Mouse (Mus musculus) hindbrain, embryonic 12.5 days (tissue): Measurements from ENCODE around the gene Anks1b. TPM values are rescaled to one million over a fixed set of nuclear protein-coding genes. Genes with fewer than 3 reads are reported as not detected.

Experiments
- ATAC-seq: fragments of 200-750 bp; cut with Nextera tagmentation; 2 replicates; pipeline ENCODE4 v1.8.0; 2017; ENCODE audit warnings: moderate TSS enrichment; ENCODE audit not compliant: low FRiP score
- H3K27ac ChIP-seq: fragments of 300-500 bp; sonication (generic); 2 replicates; pipeline ENCODE4 v1.5.1; 2016; ENCODE audit warnings: mild to moderate bottlenecking
- H3K27me3 ChIP-seq: fragments of 300-500 bp; sonication (generic); 2 replicates; pipeline ENCODE4 v1.6.1; 2016; ENCODE audit warnings: mild to moderate bottlenecking
- H3K36me3 ChIP-seq: fragments of 300-500 bp; sonication (generic); 2 replicates; pipeline ENCODE4 v1.6.1; 2016; ENCODE audit warnings: mild to moderate bottlenecking
- H3K4me1 ChIP-seq: fragments of 300-500 bp; sonication (generic); 2 replicates; pipeline ENCODE4 v1.6.1; 2016
- H3K4me2 ChIP-seq: fragments of 300-500 bp; sonication (generic); replicated peaks from 2 replicates; pipeline ENCODE4 v1.6.1; 2016; ENCODE audit warnings: mild to moderate bottlenecking
- H3K4me3 ChIP-seq: fragments of 300-500 bp; sonication (generic); 2 replicates; pipeline ENCODE4 v1.5.1; 2016; ENCODE audit warnings: mild to moderate bottlenecking
- H3K9ac ChIP-seq: fragments of 300-500 bp; sonication (generic); 2 replicates; pipeline ENCODE4 v1.6.1; 2016; ENCODE audit warnings: mild to moderate bottlenecking, moderate library complexity
- H3K9me3 ChIP-seq: fragments of 300-500 bp; sonication (generic); replicated peaks from 2 replicates; pipeline ENCODE4 v1.6.1; 2016; ENCODE audit warnings: mild to moderate bottlenecking
- WGBS: fragments of 180-500 bp; shearing (Covaris S2); methylation state at CpG from one replicate; pipeline ENCODE4 v1.1.7; 2016; 5-methylcytosine and 5-hydroxymethylcytosine counted together
- polyA plus RNA-seq: library from polyadenylated mRNA; unstranded; fragments of >200 nt; fragmentation: Nextera tagmentation; extraction: Ambion mirVana; gene quantifications from 2 replicates; pipeline ENCODE4 v1.2.1, GENCODE M21; 2016

Anks1b gene
- polyA plus RNA-seq, 1 experiment from 2014 or later = 26.1 TPM

- peak overlapping the region; percentile 26; the same call in 1 of the 2 replicates for H3K27ac ChIP-seq
- H3K36me3 ChIP-seq = no peaks in the 10 kb centered on the region
- H3K4me3 ChIP-seq = no peak overlapping the region
- peaks cover 15% of the 10 kb centered on the region; the same call in 1 of the 2 replicates for H3K4me1 ChIP-seq
- WGBS = 70% methylated on average over 12 of the region's 12 CpGs
- H3K9ac ChIP-seq = no peak overlapping the region; the same call in 1 of the 2 replicates
- no peaks in the 10 kb centered on the region for H3K9me3 ChIP-seq
- no peak overlapping the region for H3K4me2 ChIP-seq
- ATAC-seq = peak; percentile 71; the same call in 1 of the 2 replicates
- no peaks in the 10 kb centered on the region for H3K27me3 ChIP-seq
Measured at GRCm38 (mm10) chr10:90699211-90699610, 825.9 kb downstream of the Anks1b start.

DNA sequence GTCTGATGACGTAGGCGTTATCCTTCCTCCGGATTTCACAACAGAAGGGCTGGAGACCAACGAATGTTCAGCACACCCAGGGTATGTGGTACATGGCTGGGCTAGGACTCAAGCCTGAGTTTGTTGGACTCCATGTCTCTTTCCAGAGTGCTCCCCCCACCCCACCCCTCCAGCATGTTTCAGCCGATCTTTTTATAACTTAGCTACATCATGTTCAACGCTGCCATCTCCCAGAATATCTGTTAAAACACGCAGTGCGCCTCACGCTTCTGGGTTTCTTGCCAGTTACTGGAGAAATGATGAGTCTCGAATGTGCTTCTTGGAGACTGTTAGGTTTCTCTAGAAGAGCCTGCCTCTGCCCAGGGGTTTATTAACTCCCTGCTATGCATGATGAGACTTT, 831.3 kb downstream of the Anks1b start:
- H3K27me3 ChIP-seq = no peaks in the 10 kb centered on the region

DNA sequence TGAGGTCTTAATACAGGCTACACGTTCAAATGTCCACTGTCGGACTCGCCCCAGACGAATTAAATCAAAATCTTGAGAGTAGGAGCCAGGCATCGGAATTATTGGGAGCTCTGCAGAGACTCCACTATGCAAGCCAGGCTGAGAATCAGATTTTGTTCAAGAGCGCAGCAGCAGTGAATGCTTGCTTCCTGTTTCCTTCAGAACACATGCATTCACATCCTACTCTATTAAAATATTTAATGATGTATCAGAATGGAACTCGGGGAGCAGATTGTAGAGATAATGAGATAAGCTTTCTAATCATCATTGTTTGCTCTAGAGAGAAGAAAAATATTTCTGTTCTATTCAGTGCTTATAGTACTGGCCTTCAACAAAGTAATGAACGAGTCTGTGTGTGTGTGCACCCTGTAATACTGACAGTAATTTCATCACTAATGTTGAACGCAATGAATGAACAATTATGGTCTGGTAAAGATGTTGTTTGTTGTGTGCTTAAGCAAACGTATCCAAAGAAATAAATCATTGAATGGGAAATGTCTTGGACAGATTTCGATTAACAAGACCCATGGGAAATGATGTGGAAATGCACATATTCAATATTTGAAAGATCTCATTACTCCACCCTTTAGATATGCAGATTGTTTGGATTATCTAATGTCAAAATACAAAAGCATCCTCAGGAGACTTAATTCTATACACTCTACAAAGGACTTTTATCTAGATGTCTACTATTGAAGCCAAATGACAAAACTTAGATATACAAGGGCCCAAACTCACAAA, 835.7 kb downstream of the Anks1b start:
- H3K4me3 ChIP-seq = no peak overlapping the region
- H3K27me3 ChIP-seq = no peaks in the 10 kb centered on the region
- no peaks in the 10 kb centered on the region for H3K9me3 ChIP-seq
- H3K4me1 ChIP-seq = peaks cover 3% of the 10 kb centered on the region; the same call in 1 of the 2 replicates
- no peak overlapping the region for H3K9ac ChIP-seq
- ATAC-seq = peak; percentile 73
- H3K27ac ChIP-seq = peak overlapping the region; percentile 64
- 43% methylated on average over 11 of the region's 11 CpGs for WGBS
- H3K4me2 ChIP-seq = no peak overlapping the region
- H3K36me3 ChIP-seq = no peaks in the 10 kb centered on the region

More for the DNA sequence above, 831.3 kb downstream of the Anks1b start:
- H3K27ac ChIP-seq = no peak overlapping the region
- no peaks in the 10 kb centered on the region for H3K36me3 ChIP-seq
- ATAC-seq = no peak
- no peak overlapping the region for H3K9ac ChIP-seq
- WGBS = 94% methylated on average over 10 of the region's 10 CpGs
- no peaks in the 10 kb centered on the region for H3K9me3 ChIP-seq
- H3K4me2 ChIP-seq = no peak overlapping the region
- H3K4me1 ChIP-seq = 0 out of 2 replicates have a peak, but pooled peaks cover 3% of the 10 kb centered on the region
- H3K4me3 ChIP-seq = no peak overlapping the region

- WGBS = 12% methylated on average over 5 of the region's 5 CpGs
- H3K9ac ChIP-seq = no peak overlapping the region
- H3K4me1 ChIP-seq = peaks cover 3% of the 10 kb centered on the region; the same call in 1 of the 2 replicates
- no peaks in the 10 kb centered on the region for H3K27me3 ChIP-seq
- peak; percentile 77 for ATAC-seq
- H3K36me3 ChIP-seq = no peaks in the 10 kb centered on the region
- no peak overlapping the region for H3K4me3 ChIP-seq
- H3K4me2 ChIP-seq = no peak overlapping the region
- H3K9me3 ChIP-seq = peaks cover 3% of the 10 kb centered on the region; the same call in 1 of the 2 replicates
- no peak overlapping the region for H3K27ac ChIP-seq
Measured at GRCm38 (mm10) chr10:90709602-90709931, 836.3 kb downstream of the Anks1b start.

DNA sequence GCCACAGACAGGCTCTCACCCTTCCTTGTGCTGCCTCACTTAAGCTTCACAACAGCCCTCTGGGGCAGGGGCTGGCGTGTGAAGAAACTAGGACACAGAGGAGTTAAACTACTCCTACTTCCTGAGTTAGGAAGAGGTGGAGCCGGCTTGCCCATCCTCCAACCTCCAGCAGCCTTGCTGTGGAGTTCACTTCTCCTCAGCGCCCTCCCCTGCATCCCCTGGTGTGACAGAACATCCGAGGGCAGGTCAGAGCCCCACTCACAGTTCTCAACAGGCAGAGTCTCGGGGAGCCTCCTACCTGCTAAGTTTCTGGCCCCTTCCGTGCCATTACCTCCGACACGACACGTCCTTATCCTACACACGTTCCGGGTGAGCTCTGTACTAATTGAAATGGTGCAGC, 844.7 kb downstream of the Anks1b start:
- H3K4me3 ChIP-seq = no peak overlapping the region
- no peak overlapping the region for H3K9ac ChIP-seq
- H3K4me1 ChIP-seq = no peaks in the 10 kb centered on the region
- no peak for ATAC-seq
- peaks cover 4% of the 10 kb centered on the region; the same call in 1 of the 2 replicates for H3K9me3 ChIP-seq
- no peak overlapping the region for H3K27ac ChIP-seq
- WGBS = 45% methylated on average over 11 of the region's 11 CpGs
- H3K27me3 ChIP-seq = no peaks in the 10 kb centered on the region
- H3K36me3 ChIP-seq = no peaks in the 10 kb centered on the region
- H3K4me2 ChIP-seq = no peak overlapping the region

- Histone ChIP-seq H3K27ac (no peak overlapping the region), H3K4me2 (no peak overlapping the region), H3K9me3 (peaks cover 4% of the 10 kb centered on the region; the same call in 1 of the 2 replicates), H3K36me3 (no peaks in the 10 kb centered on the region), H3K4me3 (no peak overlapping the region), H3K9ac (no peak overlapping the region), H3K4me1 (no peaks in the 10 kb centered on the region), H3K27me3 (no peaks in the 10 kb centered on the region)
- no peak for ATAC-seq
- 96% methylated on average over 9 of the region's 9 CpGs for WGBS
Measured at GRCm38 (mm10) chr10:90718684-90719083, 845.4 kb downstream of the Anks1b start.

GRCm38 (mm10) chr10:90719996-90720395, 846.7 kb downstream of the Anks1b start:
- no peaks in the 10 kb centered on the region for H3K36me3 ChIP-seq
- no peak overlapping the region for H3K9ac ChIP-seq
- H3K4me2 ChIP-seq = no peak overlapping the region
- WGBS = 46% methylated on average over 4 of the region's 4 CpGs
- H3K4me3 ChIP-seq = no peak overlapping the region
- no peak overlapping the region for H3K27ac ChIP-seq
- no peaks in the 10 kb centered on the region for H3K27me3 ChIP-seq
- H3K4me1 ChIP-seq = no peaks in the 10 kb centered on the region
- H3K9me3 ChIP-seq = no peaks in the 10 kb centered on the region
- no peak for ATAC-seq

DNA sequence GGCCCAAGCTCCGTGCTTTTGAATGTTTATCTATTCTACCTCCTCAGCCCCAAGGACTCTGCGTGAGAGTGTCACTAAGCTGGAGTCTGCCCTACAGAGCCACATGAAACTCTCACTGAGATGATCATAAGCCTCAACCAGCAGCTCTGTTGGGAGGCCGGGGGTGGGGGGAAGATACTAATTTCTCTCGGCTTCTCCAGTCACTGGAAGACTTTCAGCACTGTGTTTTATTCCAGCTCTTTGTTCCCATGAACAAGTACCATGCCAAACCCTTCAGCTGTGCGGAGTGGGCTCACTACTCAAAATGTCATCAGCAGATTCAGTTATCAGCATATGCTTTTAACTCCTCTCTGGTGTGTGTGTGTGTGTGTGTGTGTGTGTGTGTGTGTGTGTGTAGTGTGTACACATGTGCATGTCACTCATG, 849.8 kb downstream of the Anks1b start:
- no peak overlapping the region for H3K4me2 ChIP-seq
- H3K9me3 ChIP-seq = no peaks in the 10 kb centered on the region
- no peak overlapping the region for H3K27ac ChIP-seq
- H3K4me1 ChIP-seq = no peaks in the 10 kb centered on the region
- H3K36me3 ChIP-seq = no peaks in the 10 kb centered on the region
- H3K4me3 ChIP-seq = no peak overlapping the region
- ATAC-seq = no peak
- WGBS = 69% methylated on average over 5 of the region's 5 CpGs
- H3K9ac ChIP-seq = no peak overlapping the region
- H3K27me3 ChIP-seq = peaks cover 12% of the 10 kb centered on the region

- H3K27ac ChIP-seq = no peak overlapping the region
- peaks cover 12% of the 10 kb centered on the region for H3K27me3 ChIP-seq
- no peak overlapping the region for H3K4me3 ChIP-seq
- 86% methylated on average over 13 of the region's 13 CpGs for WGBS
- no peaks in the 10 kb centered on the region for H3K9me3 ChIP-seq
- H3K4me1 ChIP-seq = peaks cover 4% of the 10 kb centered on the region
- ATAC-seq = no peak
- H3K36me3 ChIP-seq = no peaks in the 10 kb centered on the region
- H3K4me2 ChIP-seq = no peak overlapping the region
- H3K9ac ChIP-seq = no peak overlapping the region
Measured at GRCm38 (mm10) chr10:90723941-90724341, 850.6 kb downstream of the Anks1b start.

- Histone ChIP-seq H3K4me2 (no peak overlapping the region), H3K27me3 (peaks cover 12% of the 10 kb centered on the region), H3K9me3 (no peaks in the 10 kb centered on the region), H3K4me1 (peaks cover 9% of the 10 kb centered on the region), H3K36me3 (no peaks in the 10 kb centered on the region), H3K4me3 (no peak overlapping the region), H3K9ac (no peak overlapping the region), H3K27ac (no peak overlapping the region)
- 68% methylated on average over 1 of the region's 1 CpGs for WGBS
- no peak for ATAC-seq
Measured at GRCm38 (mm10) chr10:90724931-90725330, 851.6 kb downstream of the Anks1b start.

DNA sequence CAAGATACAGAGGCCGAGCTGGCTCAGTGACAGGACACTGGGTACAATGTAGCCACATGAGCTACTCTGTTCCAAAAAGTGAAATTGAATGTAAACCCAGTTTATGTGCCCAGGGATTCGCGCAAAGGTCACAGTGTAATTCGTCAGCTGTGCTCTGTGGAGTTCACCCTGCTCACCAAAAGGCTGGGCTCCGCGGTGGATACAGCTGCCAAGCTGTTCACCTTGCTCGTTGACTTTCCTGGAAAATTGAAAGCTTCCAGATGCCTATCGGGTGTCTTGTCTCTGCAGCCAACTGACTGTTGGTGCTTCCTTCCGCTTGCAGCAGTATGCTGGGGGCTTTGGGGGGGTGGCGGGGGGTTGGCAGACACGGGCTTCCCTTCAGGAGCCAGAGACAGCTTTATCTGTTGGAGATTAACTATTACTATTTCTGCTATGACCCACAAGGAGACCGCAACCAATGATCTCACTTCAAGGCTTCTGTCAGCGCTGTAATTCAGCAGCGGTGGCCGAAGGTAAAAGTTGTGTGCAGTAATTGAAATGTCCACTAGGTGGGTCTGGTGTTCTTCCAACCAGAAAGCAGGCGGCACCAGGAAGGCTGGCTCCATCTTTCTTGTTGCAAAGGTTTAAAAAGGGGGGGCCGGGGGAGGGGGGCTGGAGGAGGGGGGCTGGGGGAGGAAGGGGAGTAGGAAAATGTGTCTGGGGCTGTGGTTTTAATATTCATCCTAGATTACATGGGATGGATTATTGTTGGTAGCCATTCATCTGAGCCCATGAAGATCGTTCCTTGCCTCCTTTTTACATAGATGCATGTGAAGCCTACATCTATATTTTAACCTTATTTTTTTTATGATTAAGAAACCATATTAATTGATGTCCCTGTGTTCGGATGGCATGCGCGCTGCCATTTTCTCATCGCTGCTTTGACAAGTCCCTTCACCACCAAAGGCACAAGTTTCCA, 855.4 kb downstream of the Anks1b start:
- peak overlapping the region; percentile 51 for H3K4me2 ChIP-seq
- H3K27me3 ChIP-seq = peaks cover 12% of the 10 kb centered on the region
- peak overlapping the region; percentile 12; the same call in 1 of the 2 replicates for H3K4me3 ChIP-seq
- H3K36me3 ChIP-seq = no peaks in the 10 kb centered on the region
- H3K9me3 ChIP-seq = no peaks in the 10 kb centered on the region
- WGBS = 32% methylated on average over 22 of the region's 22 CpGs
- ATAC-seq = peak; percentile 65
- peaks cover 9% of the 10 kb centered on the region for H3K4me1 ChIP-seq
- no peak overlapping the region for H3K27ac ChIP-seq
- H3K9ac ChIP-seq = peak overlapping the region; percentile 47; the same call in 1 of the 2 replicates

DNA sequence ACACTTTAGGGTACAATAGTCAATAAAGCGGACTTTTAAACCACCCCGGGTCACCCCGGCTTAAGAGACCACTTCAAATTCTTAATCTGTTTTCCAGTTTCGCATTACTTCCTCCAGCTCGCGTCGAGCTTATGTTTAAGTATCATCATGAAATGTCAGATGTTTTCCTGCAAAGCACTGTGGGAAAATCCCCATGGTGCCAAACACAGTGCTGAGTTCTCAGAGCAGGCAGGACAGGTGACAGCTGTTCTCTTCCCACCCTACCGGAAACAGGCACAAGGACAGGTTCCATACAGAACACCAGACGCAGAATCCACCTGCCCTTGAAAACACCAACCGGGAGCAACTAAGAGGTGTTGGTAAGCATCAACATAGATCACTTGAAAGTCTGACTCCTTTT, 856.2 kb downstream of the Anks1b start:
- peaks cover 9% of the 10 kb centered on the region for H3K4me1 ChIP-seq
- no peak overlapping the region for H3K27ac ChIP-seq
- H3K27me3 ChIP-seq = peaks cover 12% of the 10 kb centered on the region
- H3K9ac ChIP-seq = no peak overlapping the region
- no peaks in the 10 kb centered on the region for H3K9me3 ChIP-seq
- H3K4me2 ChIP-seq = no peak overlapping the region
- no peaks in the 10 kb centered on the region for H3K36me3 ChIP-seq
- no peak for ATAC-seq
- no peak overlapping the region for H3K4me3 ChIP-seq
- 56% methylated on average over 10 of the region's 10 CpGs for WGBS
